Mouse (Mus musculus): Measurements from ENCODE around the gene Pgam1. TPM values are rescaled to one million over a fixed set of nuclear protein-coding genes. Genes with fewer than 3 reads are reported as not detected.

The Pgam1 gene
- polyA plus RNA-seq, 1 experiment from 2014 or later: 651 TPM

DNA sequence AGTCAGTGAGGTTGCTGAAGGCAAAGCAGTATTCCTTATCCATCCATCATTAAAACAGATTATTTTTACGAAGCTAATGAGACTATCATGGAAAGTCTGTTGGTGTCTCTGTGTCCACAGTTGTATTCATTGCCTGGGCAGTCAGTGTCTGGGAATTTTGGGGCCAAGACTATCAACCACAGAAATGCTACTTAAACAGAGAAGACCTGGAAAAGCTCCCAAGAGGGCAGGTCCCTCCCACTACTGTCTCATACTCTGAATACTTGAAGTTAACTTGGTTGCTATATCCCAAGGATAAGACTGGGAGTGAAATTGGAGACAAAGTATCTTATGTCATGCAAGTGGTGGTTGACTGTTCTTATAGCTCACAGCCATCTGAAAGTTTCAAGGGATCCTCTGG lies 24.2 kb downstream of the Pgam1 start:
- Histone ChIP-seq H3K4me3 (ENCODE audit: low read depth, low read length) (no peak overlapping the region), H3K27ac (ENCODE audit: low read length) (no peak overlapping the region), H3K9ac (replicated peaks; ENCODE audit: low read depth, low read length) (no peak overlapping the region), H3K27me3 (ENCODE audit: control insufficient read depth, insufficient read depth, low read length) (no peaks in the 10 kb centered on the region), H3K9me3 (ENCODE audit: control insufficient read depth, low read depth, low read length) (no peaks in the 10 kb centered on the region), H3K4me1 (ENCODE audit: control insufficient read depth, insufficient read depth, low read length) (peaks cover 15% of the 10 kb centered on the region), H3K36me3 (ENCODE audit: control insufficient read depth, insufficient read depth, low read length) (peaks cover 24% of the 10 kb centered on the region), H3K4me2 (replicated peaks; ENCODE audit: low read depth, low read length) (no peak overlapping the region)
- no peak for ATAC-seq (ENCODE audit: insufficient number of reproducible peaks, insufficient read depth, low FRiP score, low read depth)
- WGBS: 81% methylated on average over 1 of the region's 1 CpGs

DNA sequence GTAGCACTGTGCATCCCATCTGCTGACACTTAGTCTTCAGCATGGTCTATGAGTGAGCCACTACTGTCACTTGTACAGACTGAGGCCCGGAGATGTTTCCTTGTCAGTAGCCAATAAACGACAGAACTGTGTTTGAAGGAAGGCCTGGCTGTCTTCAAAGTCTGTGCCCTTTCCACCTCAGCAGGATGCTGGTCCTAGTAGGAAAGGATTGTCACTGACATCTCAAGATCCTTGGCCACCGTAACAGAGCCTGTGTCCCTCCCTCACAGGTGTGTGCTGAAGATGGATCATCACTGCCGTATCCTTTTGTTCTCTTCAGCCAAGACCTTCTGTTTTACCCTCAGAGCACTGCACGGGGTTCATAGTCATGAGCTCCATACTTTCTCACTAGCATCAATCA lies 26.8 kb downstream of the Pgam1 start:
- Histone ChIP-seq H3K27ac (ENCODE audit: low read length) (no peak overlapping the region), H3K9me3 (ENCODE audit: control insufficient read depth, low read depth, low read length) (no peaks in the 10 kb centered on the region), H3K4me1 (ENCODE audit: control insufficient read depth, insufficient read depth, low read length) (peaks cover 7% of the 10 kb centered on the region), H3K36me3 (ENCODE audit: control insufficient read depth, insufficient read depth, low read length) (peaks cover 47% of the 10 kb centered on the region), H3K4me2 (replicated peaks; ENCODE audit: low read depth, low read length) (no peak overlapping the region), H3K4me3 (ENCODE audit: low read depth, low read length) (no peak overlapping the region), H3K9ac (replicated peaks; ENCODE audit: low read depth, low read length) (no peak overlapping the region), H3K27me3 (ENCODE audit: control insufficient read depth, insufficient read depth, low read length) (no peaks in the 10 kb centered on the region)
- ATAC-seq (ENCODE audit: insufficient number of reproducible peaks, insufficient read depth, low FRiP score, low read depth): no peak
- 86% methylated on average over 5 of the region's 5 CpGs for WGBS

DNA sequence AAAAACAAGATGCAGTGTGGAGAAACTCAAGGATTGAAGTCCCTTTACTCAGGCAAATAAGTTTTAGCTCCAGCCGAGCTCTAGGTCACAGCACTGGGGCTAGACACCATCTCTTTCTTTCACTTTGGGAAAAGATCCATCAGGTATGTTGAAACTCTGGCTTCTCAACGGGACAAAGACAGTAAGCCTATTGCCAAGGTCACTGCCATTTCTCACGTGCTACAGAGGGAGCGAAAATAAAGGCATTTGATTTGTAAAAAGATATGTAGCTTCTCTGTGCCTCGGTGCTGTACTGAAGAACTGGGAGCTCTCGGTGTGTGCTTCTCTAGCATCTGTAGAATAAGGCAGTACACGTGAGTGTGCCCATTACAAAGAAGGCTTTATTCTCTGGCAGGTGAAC lies 32.1 kb downstream of the Pgam1 start:
- Histone ChIP-seq H3K4me3 (ENCODE audit: low read depth, low read length) (no peak overlapping the region), H3K27ac (ENCODE audit: low read length) (no peak overlapping the region), H3K27me3 (ENCODE audit: control insufficient read depth, insufficient read depth, low read length) (no peaks in the 10 kb centered on the region), H3K36me3 (ENCODE audit: control insufficient read depth, insufficient read depth, low read length) (peaks cover 69% of the 10 kb centered on the region), H3K4me1 (ENCODE audit: control insufficient read depth, insufficient read depth, low read length) (no peaks in the 10 kb centered on the region), H3K9me3 (ENCODE audit: control insufficient read depth, low read depth, low read length) (no peaks in the 10 kb centered on the region), H3K9ac (replicated peaks; ENCODE audit: low read depth, low read length) (no peak overlapping the region), H3K4me2 (replicated peaks; ENCODE audit: low read depth, low read length) (no peak overlapping the region)
- 86% methylated on average over 7 of the region's 7 CpGs for WGBS
- no peak for ATAC-seq (ENCODE audit: insufficient number of reproducible peaks, insufficient read depth, low FRiP score, low read depth)

DNA sequence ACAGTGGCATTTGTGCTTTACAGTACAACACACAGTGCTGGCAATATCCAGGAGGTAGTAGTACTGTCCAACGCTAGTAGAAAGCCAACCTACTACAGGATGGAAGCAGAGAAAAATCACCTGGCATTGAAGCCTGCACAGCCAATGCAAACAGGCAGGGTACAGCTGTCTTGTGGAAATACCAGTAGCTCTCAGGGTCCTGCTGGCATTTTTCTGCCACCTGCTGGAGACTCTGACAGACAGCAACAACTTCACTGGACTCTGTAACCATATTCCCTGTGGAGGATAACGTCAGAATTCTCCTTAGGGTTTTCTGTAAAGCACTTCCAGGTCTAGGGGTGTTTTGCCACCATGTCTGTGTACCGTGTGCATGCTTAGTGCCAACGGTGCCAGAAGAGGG lies 40.6 kb downstream of the Pgam1 start:
- Histone ChIP-seq H3K9me3 (ENCODE audit: control insufficient read depth, low read depth, low read length) (no peaks in the 10 kb centered on the region), H3K27me3 (ENCODE audit: control insufficient read depth, insufficient read depth, low read length) (no peaks in the 10 kb centered on the region), H3K27ac (ENCODE audit: low read length) (no peak overlapping the region), H3K36me3 (ENCODE audit: control insufficient read depth, insufficient read depth, low read length) (peaks cover 79% of the 10 kb centered on the region), H3K9ac (replicated peaks; ENCODE audit: low read depth, low read length) (no peak overlapping the region), H3K4me2 (replicated peaks; ENCODE audit: low read depth, low read length) (no peak overlapping the region), H3K4me1 (ENCODE audit: control insufficient read depth, insufficient read depth, low read length) (no peaks in the 10 kb centered on the region), H3K4me3 (ENCODE audit: low read depth, low read length) (no peak overlapping the region)
- no peak for ATAC-seq (ENCODE audit: insufficient number of reproducible peaks, insufficient read depth, low FRiP score, low read depth)
- WGBS: 72% methylated on average over 4 of the region's 4 CpGs

GRCm38 (mm10) chr19:41953574-41953973 lies 41.9 kb downstream of the Pgam1 start:
- Histone ChIP-seq H3K4me1 (ENCODE audit: control insufficient read depth, insufficient read depth, low read length) (no peaks in the 10 kb centered on the region), H3K9me3 (ENCODE audit: control insufficient read depth, low read depth, low read length) (no peaks in the 10 kb centered on the region), H3K27me3 (ENCODE audit: control insufficient read depth, insufficient read depth, low read length) (no peaks in the 10 kb centered on the region), H3K9ac (replicated peaks; ENCODE audit: low read depth, low read length) (no peak overlapping the region), H3K27ac (ENCODE audit: low read length) (no peak overlapping the region), H3K4me2 (replicated peaks; ENCODE audit: low read depth, low read length) (no peak overlapping the region), H3K36me3 (ENCODE audit: control insufficient read depth, insufficient read depth, low read length) (peaks cover 83% of the 10 kb centered on the region), H3K4me3 (ENCODE audit: low read depth, low read length) (no peak overlapping the region)
- ATAC-seq (ENCODE audit: insufficient number of reproducible peaks, insufficient read depth, low FRiP score, low read depth): no peak
- WGBS: 86% methylated on average over 3 of the region's 3 CpGs

Other genes starting within 250 kb of the Pgam1 start
- 1.00 and 1.4 TPM in 2 replicates for gene Slit1, start 168.3 kb upstream of the Pgam1 start, polyA plus RNA-seq (2014; fragmentation: Nextera tagmentation; extraction: Ambion mirVana)
- gene Arhgap19, start 109.9 kb upstream of the Pgam1 start, polyA plus RNA-seq (2014; fragmentation: Nextera tagmentation; extraction: Ambion mirVana): 25.2 and 25.7 TPM in 2 replicates
- 12.9 and 14.1 TPM in 2 replicates for gene Frat1, start 82.0 kb upstream of the Pgam1 start, polyA plus RNA-seq (2014; fragmentation: Nextera tagmentation; extraction: Ambion mirVana)
- gene Frat2, start 63.8 kb upstream of the Pgam1 start, polyA plus RNA-seq (2014; fragmentation: Nextera tagmentation; extraction: Ambion mirVana): 3.5 and 5.0 TPM in 2 replicates
- gene Rrp12, start 15.8 kb upstream of the Pgam1 start, polyA plus RNA-seq (2014; fragmentation: Nextera tagmentation; extraction: Ambion mirVana): 10.8 and 10.9 TPM in 2 replicates
- 73.2 and 79.9 TPM in 2 replicates for gene Exosc1, start 21.5 kb downstream of the Pgam1 start, polyA plus RNA-seq (2014; fragmentation: Nextera tagmentation; extraction: Ambion mirVana)
- gene Zdhhc16, start 21.6 kb downstream of the Pgam1 start, polyA plus RNA-seq (2014; fragmentation: Nextera tagmentation; extraction: Ambion mirVana): 65.8 and 70.1 TPM in 2 replicates
- gene Mms19, start 69.2 kb downstream of the Pgam1 start, polyA plus RNA-seq (2014; fragmentation: Nextera tagmentation; extraction: Ambion mirVana): 37.6 and 44.1 TPM in 2 replicates
- 10.4 and 10.8 TPM in 2 replicates for gene Ubtd1, start 69.8 kb downstream of the Pgam1 start, polyA plus RNA-seq (2014; fragmentation: Nextera tagmentation; extraction: Ambion mirVana)
- gene Ankrd2, start 124.1 kb downstream of the Pgam1 start, polyA plus RNA-seq (2014; fragmentation: Nextera tagmentation; extraction: Ambion mirVana): 0.30 TPM in 1 of 2 replicates, not detected in the other
- gene Hoga1, start 133.7 kb downstream of the Pgam1 start, polyA plus RNA-seq (2014; fragmentation: Nextera tagmentation; extraction: Ambion mirVana): 1.7 and 1.9 TPM in 2 replicates
- 0.24 TPM in 1 of 2 replicates, not detected in the other for gene 4933411K16Rik, start 140.3 kb downstream of the Pgam1 start, polyA plus RNA-seq (2014; fragmentation: Nextera tagmentation; extraction: Ambion mirVana)
- gene Morn4, start 174.4 kb downstream of the Pgam1 start, polyA plus RNA-seq (2014; fragmentation: Nextera tagmentation; extraction: Ambion mirVana): 27.0 and 27.6 TPM in 2 replicates
- 17.2 and 22.7 TPM in 2 replicates for gene Pi4k2a, start 178.5 kb downstream of the Pgam1 start, polyA plus RNA-seq (2014; fragmentation: Nextera tagmentation; extraction: Ambion mirVana)
- 44.2 and 46.9 TPM in 2 replicates for gene Avpi1, start 217.1 kb downstream of the Pgam1 start, polyA plus RNA-seq (2014; fragmentation: Nextera tagmentation; extraction: Ambion mirVana)
- 13.2 and 15.6 TPM in 2 replicates for gene Marveld1, start 235.5 kb downstream of the Pgam1 start, polyA plus RNA-seq (2014; fragmentation: Nextera tagmentation; extraction: Ambion mirVana)

Data from stomach, embryonic 14.5 days (tissue).